Mouse (Mus musculus): ENCODE results near the gene Fam53b.

Gene Fam53b

GRCm38 (mm10) chr7:132813416-132814088, at the start of gene Fam53b:
Gene Fam53b, minus strand, starts transcription at chr7:132813886.
- DNase-seq = peak; percentile 86

GRCm38 (mm10) chr7:132859042-132859958, 45.6 kb upstream of the Fam53b start, which contains the start of gene Abraxas2:
Gene Abraxas2, plus strand, starts transcription at chr7:132859225.
- peak; percentile 86 for DNase-seq

- DNase-seq = no peak
These were observed 44.4 kb upstream of the Fam53b start for GRCm38 (mm10) chr7:132858043-132858608.

- DNase-seq = no peak
These were observed 42.4 kb upstream of the Fam53b start for GRCm38 (mm10) chr7:132856083-132856482.

- DNase-seq = peak; percentile 27
These were observed 40.3 kb upstream of the Fam53b start for GRCm38 (mm10) chr7:132853946-132854345.

- DNase-seq = no peak
These were observed 39.7 kb upstream of the Fam53b start for GRCm38 (mm10) chr7:132853361-132853760.

GRCm38 (mm10) chr7:132852173-132852844, 38.6 kb upstream of the Fam53b start, which contains the start of gene Eef1akmt2:
Gene Eef1akmt2, minus strand, starts transcription at chr7:132852673.
- DNase-seq = peak; percentile 85

- no peak for DNase-seq
These were observed 29.5 kb upstream of the Fam53b start for GRCm38 (mm10) chr7:132843152-132843551.

- DNase-seq = no peak
These were observed 28.8 kb upstream of the Fam53b start for GRCm38 (mm10) chr7:132842455-132842854.

- DNase-seq = no peak
These were observed 27.6 kb upstream of the Fam53b start for GRCm38 (mm10) chr7:132841287-132841686.

GRCm38 (mm10) chr7:132830955-132831354, 17.3 kb upstream of the Fam53b start:
- no peak for DNase-seq

- DNase-seq = no peak
These were observed 10.8 kb upstream of the Fam53b start for GRCm38 (mm10) chr7:132824346-132825022.

- DNase-seq = no peak
These were observed 10.1 kb upstream of the Fam53b start for GRCm38 (mm10) chr7:132823832-132824231.

- no peak for DNase-seq
These were observed 7.0 kb upstream of the Fam53b start for GRCm38 (mm10) chr7:132820692-132821091.

GRCm38 (mm10) chr7:132817056-132817455, 3.4 kb upstream of the Fam53b start:
- DNase-seq = no peak

GRCm38 (mm10) chr7:132816528-132816927, 2.8 kb upstream of the Fam53b start:
- DNase-seq = no peak

- DNase-seq = peak; percentile 23
These were observed 1.4 kb upstream of the Fam53b start for GRCm38 (mm10) chr7:132815081-132815480.

GRCm38 (mm10) chr7:132814089-132814450, 384 bp upstream of the Fam53b start:
- peak; percentile 39 for DNase-seq

GRCm38 (mm10) chr7:132812619-132813415, 869 bp downstream of the Fam53b start:
- peak; percentile 70 for DNase-seq

GRCm38 (mm10) chr7:132811716-132812618, 1.7 kb downstream of the Fam53b start:
- peak; percentile 65 for DNase-seq
